Mouse (Mus musculus) adrenal gland, postnatal 25 days (tissue): ENCODE data around the gene Smyd2. TPM values are rescaled to one million over a fixed set of nuclear protein-coding genes. Genes with fewer than 3 reads are reported as not detected.

ENCODE experiments used
- DNase-seq: peaks from one replicate; pipeline ENCODE4 v3.0.0; 2021; ENCODE audit warnings: mixed read lengths
- total RNA-seq: library from RNA; stranded (reverse); gene quantifications from 2 replicates; pipeline ENCODE4 v1.2.3, GENCODE M21; 2021

The Smyd2 gene
- total RNA-seq, 1 experiment from 2014 or later, result 74.5 TPM

DNA sequence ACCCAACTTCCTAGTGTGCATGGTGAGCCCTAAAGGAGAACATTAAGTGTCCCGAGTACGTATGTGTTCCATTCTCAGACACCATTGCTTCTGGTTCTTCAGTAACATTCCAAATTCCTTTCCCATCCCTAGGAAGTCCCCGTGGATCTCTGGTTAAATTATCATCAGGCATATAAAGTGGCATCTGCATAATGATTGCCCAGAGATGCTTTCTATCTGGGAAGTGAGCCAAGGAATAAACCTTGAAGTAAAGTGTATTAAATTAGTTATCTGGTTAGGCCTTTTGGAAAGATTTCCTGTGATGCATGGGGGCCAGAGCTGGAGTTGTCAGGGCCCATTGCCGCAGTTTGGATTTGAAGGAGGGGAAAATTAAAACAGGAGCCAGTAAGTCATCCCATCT is 50.1 kb downstream of the Smyd2 start:
- DNase-seq, result no peak

- DNase-seq, result no peak
These were observed 50.5 kb downstream of the Smyd2 start for GRCm38 (mm10) chr1:189871625-189872024.

DNA sequence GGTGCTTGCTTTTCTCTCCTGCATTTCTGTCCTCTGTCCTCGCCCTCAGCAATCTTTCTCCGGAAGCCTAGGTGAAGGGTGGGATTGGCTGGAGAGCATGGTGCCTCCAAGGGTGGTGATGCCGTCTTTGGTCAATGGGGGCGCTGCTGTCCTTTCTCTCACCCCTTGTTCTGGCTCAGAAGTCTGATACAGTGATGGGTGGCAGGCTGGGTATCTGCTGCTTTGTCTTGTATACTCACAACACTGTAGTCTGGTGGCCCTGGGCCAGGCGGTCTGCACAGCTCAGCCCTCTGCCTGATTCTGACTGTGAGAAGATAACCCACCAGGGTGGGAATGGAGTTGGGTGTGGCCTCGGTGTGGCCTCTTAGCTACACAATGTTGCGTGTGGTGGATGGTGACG is 51.6 kb downstream of the Smyd2 start:
- no peak for DNase-seq

GRCm38 (mm10) chr1:189869651-189870270 is 52.4 kb downstream of the Smyd2 start:
- peak; percentile 40 for DNase-seq

- DNase-seq, result peak; percentile 57
These were observed 54.1 kb downstream of the Smyd2 start for GRCm38 (mm10) chr1:189868036-189868435.

DNA sequence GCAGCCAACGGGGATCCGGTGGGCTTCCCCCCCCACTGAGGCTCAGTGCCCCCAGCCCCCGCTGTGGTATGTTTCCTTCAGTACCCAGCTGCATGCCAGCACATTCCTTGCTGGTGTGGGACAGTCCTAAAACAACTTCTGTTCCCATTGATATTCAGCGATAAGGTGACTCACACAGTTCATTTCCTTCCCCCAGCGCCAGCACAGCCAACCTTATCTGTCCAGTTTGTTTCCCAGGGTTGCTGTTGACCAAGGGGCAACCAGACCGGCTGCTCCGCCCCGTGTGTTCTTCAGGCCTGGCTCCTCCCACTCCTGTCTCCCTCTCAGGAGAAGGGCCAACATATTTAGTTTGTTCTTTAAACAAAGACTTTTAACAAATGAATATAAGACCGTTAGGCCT is 54.7 kb downstream of the Smyd2 start:
- DNase-seq, result peak; percentile 53

DNA sequence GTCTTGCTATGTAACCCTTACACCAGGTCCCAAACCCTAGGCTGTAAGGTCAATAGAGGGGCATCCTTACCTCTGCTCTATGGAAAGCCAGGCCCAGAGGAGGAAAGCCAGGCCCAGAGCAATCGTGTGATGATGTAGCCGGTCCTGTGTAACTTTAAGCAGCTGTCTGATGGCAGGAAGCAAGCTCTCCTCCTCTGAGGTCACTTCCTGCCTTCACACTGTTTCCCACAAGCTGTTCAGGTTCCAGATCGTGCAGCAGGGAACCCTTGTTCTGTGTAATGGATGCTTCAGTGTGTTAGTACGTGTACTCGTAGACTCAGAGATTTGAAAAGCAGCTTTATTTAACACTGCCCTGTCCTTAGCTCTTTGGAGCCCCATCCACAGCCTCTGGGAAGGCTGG is 55.1 kb downstream of the Smyd2 start:
- DNase-seq, result no peak

DNA sequence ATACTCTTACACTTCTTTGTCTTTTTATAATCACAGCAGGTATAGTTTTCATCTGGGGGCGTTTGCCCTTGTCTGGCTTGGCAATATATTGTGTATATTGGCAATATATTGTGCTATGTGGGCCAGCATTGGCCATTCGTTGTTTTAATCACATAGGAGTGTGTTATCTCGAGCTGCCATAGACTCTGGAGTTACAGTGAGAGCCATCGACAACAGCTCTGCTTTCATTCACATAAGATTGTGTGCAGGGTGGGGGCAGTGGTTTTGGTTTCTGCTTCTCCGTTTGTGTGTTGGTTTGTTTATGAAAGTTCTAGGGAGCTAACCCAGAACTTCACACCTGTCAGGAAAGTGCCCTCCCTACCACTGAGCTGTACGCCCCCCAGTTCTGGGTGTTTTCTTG is 55.5 kb downstream of the Smyd2 start:
- DNase-seq, result no peak

- no peak for DNase-seq
These were observed 57.2 kb downstream of the Smyd2 start for GRCm38 (mm10) chr1:189864846-189865560.

DNA sequence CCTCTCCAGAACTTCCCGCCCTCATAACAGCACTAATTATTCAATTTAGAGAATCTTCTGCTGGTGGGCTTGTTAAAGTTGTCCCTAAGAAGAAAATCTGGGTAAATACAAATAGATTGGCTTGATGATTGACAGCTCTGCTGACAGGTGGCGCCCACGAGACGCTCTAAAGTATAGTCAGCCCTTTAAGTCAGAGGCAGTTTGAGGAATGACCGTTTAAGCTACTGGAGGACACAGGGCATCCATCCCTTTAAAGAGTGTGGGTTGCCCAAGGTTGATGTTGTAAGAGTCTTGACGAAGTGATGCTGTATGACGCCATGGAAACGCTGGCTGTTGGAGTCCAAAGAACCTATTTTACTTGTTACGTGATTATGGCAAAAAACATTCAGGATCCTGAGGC is 57.9 kb downstream of the Smyd2 start:
- DNase-seq, result no peak

DNA sequence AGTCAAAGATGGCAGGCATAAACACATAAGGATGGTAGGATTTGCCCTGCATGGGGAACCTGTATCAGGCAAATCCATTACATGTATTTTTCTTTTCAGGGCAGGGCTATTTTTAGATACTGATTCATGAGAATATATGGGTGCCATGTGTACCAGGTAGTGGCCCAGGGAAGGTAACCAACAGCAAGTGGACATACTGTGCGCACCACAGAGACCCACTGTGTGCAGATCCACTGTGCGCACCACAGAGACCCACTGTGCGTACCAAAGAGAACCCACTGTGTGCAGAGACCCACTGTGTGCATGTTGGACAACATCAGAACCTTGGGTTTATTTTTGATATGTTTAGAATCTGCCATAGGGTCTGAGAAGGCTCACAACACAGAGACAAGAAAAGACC is 58.4 kb downstream of the Smyd2 start:
- no peak for DNase-seq

- DNase-seq, result no peak
These were observed 61.2 kb downstream of the Smyd2 start for GRCm38 (mm10) chr1:189860942-189861315.

DNA sequence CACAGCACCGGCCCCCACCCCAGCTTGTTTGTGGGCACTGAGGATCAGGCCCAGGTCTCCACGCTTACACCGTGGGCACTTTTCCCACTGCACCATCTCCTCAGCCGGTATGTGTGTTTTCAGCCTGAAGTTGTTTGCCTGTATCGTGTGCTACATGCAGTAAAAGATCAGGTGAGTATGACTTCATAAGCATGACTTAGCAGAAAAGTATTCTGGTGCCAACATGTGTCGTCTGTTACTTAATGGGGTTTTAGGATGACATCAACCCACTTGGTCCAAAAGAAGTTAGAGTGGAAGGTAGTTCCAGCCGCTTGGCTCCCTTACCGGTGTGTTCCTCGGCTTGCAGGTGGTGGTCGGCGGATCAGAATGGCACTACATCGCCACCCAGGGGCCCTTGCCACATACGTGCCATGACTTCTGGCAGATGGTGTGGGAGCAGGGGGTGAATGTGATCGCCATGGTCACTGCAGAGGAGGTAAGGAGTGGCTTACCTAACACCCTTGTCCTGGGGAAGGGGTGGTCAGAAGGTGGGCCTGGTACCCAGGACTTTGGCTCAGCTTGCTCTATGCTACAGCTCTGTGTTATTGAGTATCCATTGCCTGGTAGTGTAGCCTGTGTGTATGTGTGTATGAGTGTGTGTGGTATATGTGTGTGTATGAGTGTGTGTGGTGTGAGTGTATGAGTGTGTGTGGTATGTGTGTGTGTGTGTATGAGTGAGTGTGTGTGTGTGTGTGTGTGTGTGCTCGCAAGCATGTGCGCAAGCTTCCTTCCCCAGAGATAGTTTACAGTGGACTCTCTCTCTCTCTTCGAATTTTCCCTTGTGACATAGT is 61.8 kb downstream of the Smyd2 start:
- no peak for DNase-seq

- no peak for DNase-seq
These were observed 63.8 kb downstream of the Smyd2 start for GRCm38 (mm10) chr1:189858377-189858776.

GRCm38 (mm10) chr1:189855739-189856138 is 66.4 kb downstream of the Smyd2 start:
- no peak for DNase-seq

DNA sequence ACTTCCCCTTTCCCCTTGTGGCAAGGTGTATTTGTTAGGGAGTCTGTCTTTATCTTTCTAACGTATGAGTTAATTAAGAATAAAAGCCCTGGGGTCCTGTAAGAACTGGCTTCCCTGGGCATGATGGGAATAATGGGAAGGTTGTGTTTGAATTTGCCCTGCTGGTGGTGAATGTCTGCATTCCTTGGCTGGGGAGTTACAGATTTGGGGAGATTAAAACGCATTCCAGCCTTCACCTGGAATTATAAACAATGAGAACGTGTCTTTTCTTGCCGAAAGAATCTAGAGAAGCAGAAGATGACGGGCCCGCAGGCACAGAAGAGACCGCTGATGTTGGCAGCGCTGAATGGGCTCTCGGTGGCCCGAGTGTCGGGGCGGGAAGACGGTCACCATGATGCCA is 67.5 kb downstream of the Smyd2 start:
- no peak for DNase-seq

DNA sequence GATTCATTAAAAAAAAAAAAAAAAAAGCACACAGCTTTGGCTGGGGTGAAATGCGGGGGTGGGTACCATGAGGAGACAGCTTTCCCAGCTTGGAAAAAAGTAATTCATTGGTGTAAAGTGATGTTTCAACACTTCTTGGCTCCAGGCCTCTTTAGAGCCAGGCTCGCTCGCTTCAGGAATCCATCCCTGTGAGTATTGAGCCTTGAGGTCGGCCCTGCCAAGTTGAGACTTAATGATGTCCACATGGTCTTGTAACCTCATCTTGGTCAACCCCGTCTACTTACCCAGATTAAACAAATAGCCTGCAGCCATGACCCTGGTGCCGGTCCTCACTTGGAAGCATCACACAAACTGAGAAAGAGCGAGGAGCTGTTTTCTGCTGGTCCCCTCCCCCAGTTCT is 69.7 kb downstream of the Smyd2 start:
- no peak for DNase-seq

GRCm38 (mm10) chr1:189852051-189852450 is 70.1 kb downstream of the Smyd2 start:
- DNase-seq, result no peak

- no peak for DNase-seq
These were observed 72.6 kb downstream of the Smyd2 start for GRCm38 (mm10) chr1:189849550-189849949.

GRCm38 (mm10) chr1:189846319-189846718 is 75.8 kb downstream of the Smyd2 start:
- no peak for DNase-seq

GRCm38 (mm10) chr1:189834166-189834565 is 88.0 kb downstream of the Smyd2 start:
- no peak for DNase-seq

DNA sequence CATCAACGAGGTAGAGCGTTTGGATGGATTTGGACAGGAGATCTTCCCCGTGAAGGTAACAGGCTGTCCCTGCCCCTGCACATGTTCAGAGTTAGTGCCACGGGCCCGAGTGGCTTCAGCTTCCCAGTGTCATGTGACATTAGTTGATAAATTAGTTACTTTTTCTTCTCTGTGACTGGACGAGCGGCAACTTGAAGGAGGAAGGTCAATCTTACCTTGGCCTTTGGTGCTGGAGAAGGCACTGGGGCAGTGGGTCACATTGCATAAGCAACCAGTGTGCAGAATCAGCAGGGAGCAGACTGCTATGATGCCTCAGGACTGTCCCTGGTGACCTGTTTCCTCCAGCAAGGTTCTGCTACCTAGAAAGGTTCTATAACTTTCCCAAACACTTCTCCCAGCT is 88.8 kb downstream of the Smyd2 start:
- no peak for DNase-seq

DNA sequence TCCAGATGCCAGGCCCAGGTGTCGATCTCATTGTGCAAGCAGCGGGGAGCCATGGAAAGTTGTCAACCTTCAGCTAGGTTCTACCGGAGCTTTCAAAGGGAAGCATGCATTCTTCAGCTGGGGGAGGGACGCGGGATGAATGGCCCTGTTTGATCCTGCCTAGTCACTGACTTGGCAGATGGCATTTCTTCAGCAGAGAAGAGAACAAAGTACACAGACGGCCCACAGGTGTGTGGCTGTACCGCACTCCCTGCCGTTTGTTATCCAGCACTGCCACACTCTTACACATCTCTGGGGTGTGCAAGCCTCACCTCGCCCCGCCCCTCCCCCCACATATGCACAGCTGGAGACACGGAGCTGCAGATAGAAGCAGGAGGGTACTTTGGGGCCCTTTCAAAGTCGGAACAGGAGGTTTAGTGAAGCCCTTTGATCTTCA is 91.3 kb downstream of the Smyd2 start:
- no peak for DNase-seq
